Mouse (Mus musculus) MEL (cell line): ENCODE results near the gene Bahcc1. TPM values are rescaled to one million over a fixed set of nuclear protein-coding genes. Genes with fewer than 3 reads are reported as not detected.
A peak's percentile ranks its signal among the peaks of the same experiment; 100 is the strongest.

Experiments
- DNase-seq: peaks from one replicate; pipeline ENCODE4 v3.0.0; 2011; ENCODE audit warnings: low read depth, low spot score
- H3K27ac ChIP-seq: 2 replicates; pipeline ENCODE4 v1.5.1; 2012; ENCODE audit warnings: low read depth, mild to moderate bottlenecking, control low read depth, low read length, moderate library complexity; ENCODE audit not compliant: control insufficient read depth
- H3K27me3 ChIP-seq, 2 experiments: fragments of 150-350 bp in 1 of 2; sonication (generic) in 1 of 2; 2 replicates each; pipeline ENCODE4 v1.6.1; 2012; ENCODE audit warnings: low read length in 2 of 2, mild to moderate bottlenecking in 2 of 2, improper control_type of control experiment in 1 of 2, moderate library complexity in 1 of 2; ENCODE audit not compliant: insufficient read depth in 2 of 2, control insufficient read depth in 1 of 2
- H3K36me3 ChIP-seq, 2 experiments: 2 replicates each; pipeline ENCODE4 v1.6.1; 2012 to 2014; ENCODE audit warnings: low read length in 2 of 2, improper control_type of control experiment in 1 of 2, inconsistent platforms in 1 of 2, mild to moderate bottlenecking in 1 of 2; ENCODE audit not compliant: insufficient read depth in 2 of 2, control insufficient read depth in 1 of 2
- H3K4me1 ChIP-seq, 2 experiments: fragments of 150-350 bp in 1 of 2; sonication (generic) in 1 of 2; 2 replicates each; pipeline ENCODE4 v1.6.1; 2012; ENCODE audit warnings: low read length in 2 of 2, improper control_type of control experiment in 1 of 2, mild to moderate bottlenecking in 1 of 2; ENCODE audit not compliant: insufficient read depth in 2 of 2, control insufficient read depth in 1 of 2
- H3K4me3 ChIP-seq, 2 experiments: fragments of 150-350 bp in 1 of 2; sonication (generic) in 1 of 2; 2 replicates each; pipeline ENCODE4 v1.5.1; 2012; ENCODE audit warnings: low read depth in 2 of 2, low read length in 2 of 2, mild to moderate bottlenecking in 2 of 2, moderate library complexity in 2 of 2, control low read depth in 1 of 2, improper control_type of control experiment in 1 of 2; ENCODE audit not compliant: control insufficient read depth in 1 of 2, insufficient read depth in 1 of 2
- H3K79me2 ChIP-seq: 2 replicates; pipeline ENCODE4 v1.6.1; 2012; ENCODE audit warnings: mild to moderate bottlenecking, low read length, moderate library complexity; ENCODE audit not compliant: control insufficient read depth, poor library complexity, insufficient read depth
- H3K9ac ChIP-seq: 2 replicates; pipeline ENCODE4 v1.6.1; 2012; ENCODE audit warnings: low read depth, mild to moderate bottlenecking, control low read depth, low read length, moderate library complexity; ENCODE audit not compliant: control insufficient read depth, poor library complexity, severe bottlenecking
- H3K9me3 ChIP-seq: fragments of 150-350 bp; sonication (generic); replicated peaks from 2 replicates; pipeline ENCODE4 v1.6.1; 2012; ENCODE audit warnings: mild to moderate bottlenecking, low read length, improper control_type of control experiment, moderate library complexity; ENCODE audit not compliant: insufficient read depth
- E2F4 ChIP-seq: IDR thresholded peaks from 2 replicates; pipeline ENCODE4 v1.6.1; 2011; ENCODE audit warnings: low read depth, low read length, improper control_type of control experiment, borderline replicate concordance
- EP300 ChIP-seq, 2 experiments: IDR thresholded peaks; 2 replicates each; pipeline ENCODE4 v1.6.1; 2011; ENCODE audit warnings: improper control_type of control experiment in 2 of 2, low read length in 2 of 2, low read depth in 1 of 2, mild to moderate bottlenecking in 1 of 2
- ETS1 ChIP-seq: IDR thresholded peaks from 2 replicates; pipeline ENCODE4 v1.6.1; 2012; ENCODE audit warnings: low read depth, mild to moderate bottlenecking, inconsistent platforms, low read length, improper control_type of control experiment, moderate library complexity
- GATA1 ChIP-seq: IDR thresholded peaks from 2 replicates; pipeline ENCODE4 v1.6.1; 2011; ENCODE audit warnings: low read depth, low read length, improper control_type of control experiment
- NRF1 ChIP-seq: IDR thresholded peaks from 2 replicates; pipeline ENCODE4 v1.6.1; 2014; ENCODE audit warnings: low read depth, mild to moderate bottlenecking, inconsistent platforms, low read length, improper control_type of control experiment, moderate library complexity; ENCODE audit not compliant: poor library complexity, insufficient read depth, severe bottlenecking
- RAD21 ChIP-seq: IDR thresholded peaks from 2 replicates; pipeline ENCODE4 v1.6.1; 2011; ENCODE audit warnings: mild to moderate bottlenecking, low read depth, low read length, improper control_type of control experiment
- RCOR1 ChIP-seq: IDR thresholded peaks from 2 replicates; pipeline ENCODE4 v1.6.1; 2012; ENCODE audit warnings: low read depth, mild to moderate bottlenecking, inconsistent platforms, low read length, improper control_type of control experiment
- SIN3A ChIP-seq: IDR thresholded peaks from 2 replicates; pipeline ENCODE4 v1.6.1; 2012; ENCODE audit warnings: low read length, improper control_type of control experiment, inconsistent platforms
- SMC3 ChIP-seq: IDR thresholded peaks from 2 replicates; pipeline ENCODE4 v1.6.1; 2011; ENCODE audit warnings: low read depth, low read length, improper control_type of control experiment
- TAL1 ChIP-seq: IDR thresholded peaks from 2 replicates; pipeline ENCODE4 v1.6.1; 2012; ENCODE audit warnings: mild to moderate bottlenecking, inconsistent platforms, low read length, moderate library complexity, mixed read lengths
- UBTF ChIP-seq: IDR thresholded peaks from 2 replicates; pipeline ENCODE4 v1.6.1; 2012; ENCODE audit warnings: low read depth, mild to moderate bottlenecking, inconsistent platforms, low read length, improper control_type of control experiment, moderate library complexity, borderline replicate concordance; ENCODE audit not compliant: insufficient read depth
- USF1 ChIP-seq: IDR thresholded peaks from 2 replicates; pipeline ENCODE4 v1.6.1; 2014; ENCODE audit warnings: low read depth, mild to moderate bottlenecking, inconsistent platforms, low read length, improper control_type of control experiment, moderate library complexity
- ZC3H11A ChIP-seq: IDR thresholded peaks from 2 replicates; pipeline ENCODE4 v1.6.1; 2012; ENCODE audit warnings: low read depth, mild to moderate bottlenecking, inconsistent platforms, low read length, improper control_type of control experiment
- ZMIZ1 ChIP-seq: IDR thresholded peaks from 2 replicates; pipeline ENCODE4 v1.6.1; 2012; ENCODE audit warnings: low read depth, mild to moderate bottlenecking, inconsistent platforms, low read length, improper control_type of control experiment, moderate library complexity
- polyA plus RNA-seq, 2 experiments: library from polyadenylated mRNA; stranded (reverse) in 1 of 2; unstranded in 1 of 2; fragments of >175 nt in 1 of 2; fragments of >200 nt in 1 of 2; gene quantifications; 2 replicates each; pipeline versions ENCODE4 v1.2.1 to v1.2.4; 2012; ENCODE audit warnings: low replicate concordance in 2 of 2, low read depth in 1 of 2; ENCODE audit not compliant: insufficient read length in 2 of 2, insufficient read depth in 1 of 2, missing spikeins in 1 of 2
- total RNA-seq: library from RNA; depleted of rRNA; stranded (reverse); fragments of 300-350 nt; gene quantifications from 2 replicates; pipeline ENCODE4 v1.2.3, GENCODE M21; 2012

The Bahcc1 gene
- total and polyA plus RNA-seq, 3 experiments = 0.04 to 0.26 TPM; not detected in 1

DNA sequence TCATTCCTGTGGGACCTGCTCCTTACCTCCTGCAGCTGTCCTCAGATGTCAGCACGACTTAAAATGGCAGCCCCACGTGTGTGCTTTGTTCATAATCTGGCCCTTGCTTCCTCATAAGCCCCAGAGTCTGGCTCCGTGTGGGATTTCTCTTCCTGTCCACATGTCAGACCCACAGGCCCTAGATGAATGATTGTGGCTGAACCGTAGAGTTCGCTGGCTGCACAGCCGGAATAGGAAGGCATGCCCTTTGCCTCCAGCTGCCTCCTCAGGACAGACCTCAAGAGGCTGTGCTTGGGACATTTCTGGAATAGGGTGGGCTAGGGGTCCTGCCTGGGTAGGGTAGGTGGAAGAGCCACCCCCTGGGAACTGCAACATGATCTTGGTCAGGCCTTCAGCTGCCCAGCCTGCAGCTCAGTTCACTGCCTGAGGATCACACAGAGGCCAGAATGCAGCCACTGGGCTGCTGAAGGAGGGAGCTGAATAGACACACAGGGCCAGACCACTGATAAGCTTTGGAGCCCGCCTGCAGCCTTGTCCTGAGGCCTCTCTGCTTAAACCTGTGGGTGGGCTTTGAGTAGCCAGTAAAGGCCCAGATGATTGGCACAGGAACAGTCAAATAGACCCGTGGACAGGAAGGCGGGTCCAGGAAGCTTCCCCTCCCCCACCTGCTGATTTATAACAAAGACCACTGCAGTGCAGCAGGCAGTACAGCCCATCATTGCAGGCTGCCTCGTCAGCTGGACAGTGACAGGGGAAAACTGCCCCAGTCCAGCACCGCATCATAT, 16.0 kb upstream of the Bahcc1 start (continued):
- TF ChIP-seq SMC3 = no peak

DNA sequence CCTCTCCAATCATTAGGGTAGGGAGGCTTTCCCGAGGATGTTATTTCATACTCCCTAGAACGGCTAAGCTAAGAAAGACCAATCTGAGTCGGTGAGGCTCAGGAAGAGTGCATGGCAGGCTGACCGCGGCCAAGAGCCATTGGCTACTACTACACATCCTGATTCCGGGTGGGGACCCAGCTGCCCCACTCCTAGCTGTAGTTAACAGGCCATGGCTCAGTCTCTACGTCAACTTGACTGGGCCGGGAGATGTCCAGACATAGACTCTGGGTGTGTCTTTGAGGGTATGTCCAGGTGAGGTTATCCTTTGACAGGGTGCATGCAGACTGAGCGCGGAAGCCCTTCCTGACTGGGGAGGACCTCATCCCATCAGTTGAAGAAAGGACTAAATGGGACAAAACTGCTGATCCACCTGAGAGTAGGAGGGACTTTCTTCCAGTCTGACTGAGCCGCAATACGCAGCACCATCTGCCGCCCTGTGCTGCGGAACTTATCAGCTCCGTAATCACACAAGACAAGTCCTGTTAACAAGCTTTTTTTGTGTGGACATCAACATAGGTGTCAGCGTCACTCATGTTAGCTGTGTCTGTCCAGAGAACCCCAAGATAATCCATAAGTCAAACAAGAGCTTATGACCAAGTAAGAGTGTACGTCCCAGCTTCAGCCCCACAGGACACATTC, 14.4 kb upstream of the Bahcc1 start:
- DNase-seq = no peak
- peaks cover 0 to 13% of the 10 kb centered on the region in 2 experiments; a peak in 2 of 4 replicates for H3K4me1 ChIP-seq
- H3K27ac ChIP-seq = no peak overlapping the region
- no peak for TF ChIP-seq NRF1
- TF ChIP-seq USF1 = no peak
- TF ChIP-seq GATA1 = 0 out of 2 replicates have a peak, but pooled peaks have one; percentile 1
- TF ChIP-seq SIN3A = no peak
- TF ChIP-seq ZC3H11A = no peak
- H3K36me3 ChIP-seq = no peaks in the 10 kb centered on the region; a peak in 2 of 4 replicates
- H3K27me3 ChIP-seq = peaks cover 3 to 13% of the 10 kb centered on the region in 2 experiments
- 0 out of 2 replicates have a peak overlapping the region, but pooled peaks have one; percentile 6 for H3K9ac ChIP-seq
- no peak overlapping the region for H3K4me3 ChIP-seq
- no peaks in the 10 kb centered on the region for H3K79me2 ChIP-seq
- no peaks in the 10 kb centered on the region for H3K9me3 ChIP-seq

DNA sequence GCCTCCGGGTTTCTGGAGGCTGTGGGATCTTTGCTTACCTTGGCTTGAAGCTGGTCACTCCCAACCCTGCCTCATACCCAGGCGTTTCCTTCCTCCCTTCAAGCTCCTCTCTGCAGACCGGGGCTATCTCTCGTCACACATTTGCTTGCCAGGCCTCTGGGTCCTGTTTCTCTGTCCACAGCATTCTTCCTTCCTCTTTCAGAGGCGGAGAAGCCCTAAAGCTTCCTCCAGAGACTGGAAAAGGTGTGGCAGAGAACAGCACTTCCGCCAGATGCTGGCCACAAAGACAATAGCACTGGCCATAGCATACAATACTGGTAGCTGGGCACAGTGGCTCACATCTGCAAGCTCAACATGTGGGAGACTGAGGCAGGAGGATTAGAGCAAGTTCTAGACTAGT, 13.8 kb upstream of the Bahcc1 start:
- TF ChIP-seq E2F4 (no peak), EP300 (IDR thresholded peaks at IDR 0.05; ENCODE audit: low read depth in 1 of 2, low read length in 2 of 2) (peak; percentile 33 to 49; a peak in 2 of 4 replicates), RCOR1 (no peak), USF1 (no peak), ZMIZ1 (no peak), RAD21 (no peak), ETS1 (no peak), UBTF (no peak), NRF1 (no peak), TAL1 (peak; percentile 67)
- TF ChIP-seq, all 39 proteins: peak for 2
- H3K4me1 ChIP-seq = peaks cover 0 to 13% of the 10 kb centered on the region in 2 experiments; a peak in 2 of 4 replicates
- no peaks in the 10 kb centered on the region; a peak in 2 of 4 replicates for H3K36me3 ChIP-seq
- no peak overlapping the region for H3K4me3 ChIP-seq
- H3K9me3 ChIP-seq = no peaks in the 10 kb centered on the region
- peaks cover 8 to 13% of the 10 kb centered on the region in 2 experiments for H3K27me3 ChIP-seq
- peak; percentile 69 for DNase-seq
- no peak overlapping the region for H3K27ac ChIP-seq
- H3K79me2 ChIP-seq = no peaks in the 10 kb centered on the region
- 0 out of 2 replicates have a peak overlapping the region, but pooled peaks have one; percentile 6 for H3K9ac ChIP-seq
